Mouse (Mus musculus) spleen, adult 12 weeks (tissue): ENCODE measurements around the gene Ppp2r5e.

Source experiments
- DNase-seq: peaks from one replicate; pipeline ENCODE4 v3.0.0; 2022; ENCODE audit warnings: low spot score

Gene Ppp2r5e

GRCm38 (mm10) chr12:75596154-75597002 is at the start of gene Ppp2r5e:
Gene Ppp2r5e (minus strand): TSS chr12:75596245.
- DNase-seq: peak; percentile 96

DNA sequence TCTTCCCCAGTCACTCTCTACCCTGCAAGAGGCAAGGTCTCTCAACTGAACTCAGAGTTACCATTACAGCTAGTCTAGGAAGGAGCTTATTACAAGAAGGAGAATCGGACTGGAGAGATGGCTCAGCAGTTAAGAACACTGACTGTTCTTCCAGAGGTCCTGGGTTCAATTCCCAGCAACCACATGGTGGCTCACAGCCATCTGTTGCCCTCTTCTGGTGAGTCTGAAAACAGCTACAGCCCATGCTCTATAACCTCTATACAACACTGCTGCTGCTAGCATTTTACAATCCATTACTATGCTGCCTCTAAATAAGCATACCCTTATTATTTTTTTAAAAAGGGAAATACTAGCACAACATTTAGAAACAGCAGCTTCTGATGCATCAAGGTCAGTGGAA is 49.7 kb upstream of the Ppp2r5e start:
- DNase-seq: no peak

- no peak for DNase-seq
Measured at GRCm38 (mm10) chr12:75641726-75642125, 45.7 kb upstream of the Ppp2r5e start.

- DNase-seq: no peak
Measured at GRCm38 (mm10) chr12:75638345-75638744, 42.3 kb upstream of the Ppp2r5e start.

DNA sequence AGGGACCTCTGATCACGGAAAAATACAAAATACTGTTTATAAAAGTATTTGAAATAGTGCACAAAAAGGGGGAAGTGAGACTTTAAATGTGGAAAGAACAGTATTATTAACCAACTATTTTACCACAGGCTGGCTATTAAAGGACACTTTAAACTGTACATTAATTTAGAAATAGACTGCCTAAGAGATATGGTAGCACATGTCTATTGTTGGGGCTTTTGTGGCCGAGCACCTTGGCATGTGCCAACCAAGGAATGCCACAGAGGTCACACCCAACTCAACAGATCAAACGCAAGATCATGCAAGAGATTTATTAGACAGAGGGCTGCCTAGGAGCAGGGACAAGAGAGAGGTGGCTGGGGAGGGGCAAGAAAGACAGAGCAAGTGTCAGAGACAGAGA is 41.1 kb upstream of the Ppp2r5e start:
- no peak for DNase-seq

DNA sequence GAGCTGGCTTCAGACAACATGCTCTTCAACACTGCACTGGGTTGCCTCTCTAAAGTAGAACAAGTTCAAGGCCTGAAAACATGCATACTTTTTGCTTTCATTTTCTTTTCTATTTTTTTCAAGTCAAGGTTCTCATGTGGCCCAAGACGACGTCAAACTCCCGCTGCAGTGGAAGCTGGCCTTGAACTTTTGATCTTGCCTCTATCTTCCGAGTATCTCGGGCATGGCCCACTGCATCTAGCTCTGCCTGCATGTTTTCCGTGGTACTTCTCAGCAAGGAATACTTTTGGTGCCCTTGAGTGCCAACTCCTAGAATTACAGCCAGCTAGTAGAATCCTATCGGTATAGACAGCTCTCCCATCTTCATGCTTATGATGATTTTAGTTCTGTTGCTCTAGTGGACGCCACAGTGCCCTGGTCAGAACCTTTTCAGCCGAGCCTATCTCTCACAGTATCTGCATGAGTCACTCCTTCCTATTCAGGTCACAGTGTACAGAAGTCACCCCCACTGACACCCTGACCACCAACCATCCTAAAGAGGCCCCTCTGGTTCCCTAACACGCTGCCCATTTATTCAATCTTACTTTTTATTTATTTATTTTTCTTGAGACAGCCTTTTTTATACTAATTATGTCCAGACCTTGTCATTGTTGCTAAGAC is 39.9 kb upstream of the Ppp2r5e start:
- no peak for DNase-seq

DNA sequence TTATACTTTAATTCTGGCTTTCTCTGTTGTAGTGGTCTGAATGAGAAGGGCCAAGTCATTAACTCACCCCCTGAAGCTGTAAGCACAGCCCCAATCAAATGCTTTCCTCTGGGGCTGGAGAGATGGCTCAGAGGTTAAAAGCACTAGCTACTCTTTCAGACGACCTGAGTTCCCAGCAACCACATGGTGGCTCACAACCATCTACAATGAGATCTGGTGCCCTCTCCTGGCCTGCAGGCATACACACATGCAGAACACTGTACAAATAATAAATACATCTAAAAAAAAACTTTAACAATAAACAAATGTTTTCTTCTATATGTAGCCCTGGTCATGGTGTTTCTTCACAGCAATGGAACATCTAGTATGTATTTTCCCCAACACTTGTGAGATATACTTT is 33.6 kb upstream of the Ppp2r5e start:
- DNase-seq: no peak

GRCm38 (mm10) chr12:75623292-75623691 is 27.2 kb upstream of the Ppp2r5e start:
- no peak for DNase-seq

- no peak for DNase-seq
Measured at GRCm38 (mm10) chr12:75622835-75623234, 26.8 kb upstream of the Ppp2r5e start.

DNA sequence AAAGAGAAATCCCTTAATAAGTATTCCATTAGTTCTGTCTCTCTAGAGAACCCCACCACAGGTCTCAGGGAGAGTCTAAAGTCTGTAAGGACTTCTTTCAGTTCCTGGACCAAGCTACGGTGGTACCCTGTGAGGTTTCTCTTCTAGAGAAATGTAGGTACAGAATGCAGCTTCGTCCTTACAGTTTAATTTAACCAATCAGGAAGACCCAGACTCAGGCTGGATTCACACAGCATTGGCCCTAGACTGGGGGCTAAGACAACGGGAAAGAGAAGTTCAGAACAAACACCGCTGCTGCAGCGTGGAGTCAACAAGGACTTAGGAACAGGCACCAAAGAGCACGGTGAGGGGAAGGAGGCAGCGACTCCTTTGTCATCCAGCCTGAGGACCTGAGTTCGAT is 20.8 kb upstream of the Ppp2r5e start:
- DNase-seq: no peak

- DNase-seq: no peak
Measured at GRCm38 (mm10) chr12:75616158-75616791, 20.2 kb upstream of the Ppp2r5e start.

GRCm38 (mm10) chr12:75615556-75615955 is 19.5 kb upstream of the Ppp2r5e start:
- no peak for DNase-seq

DNA sequence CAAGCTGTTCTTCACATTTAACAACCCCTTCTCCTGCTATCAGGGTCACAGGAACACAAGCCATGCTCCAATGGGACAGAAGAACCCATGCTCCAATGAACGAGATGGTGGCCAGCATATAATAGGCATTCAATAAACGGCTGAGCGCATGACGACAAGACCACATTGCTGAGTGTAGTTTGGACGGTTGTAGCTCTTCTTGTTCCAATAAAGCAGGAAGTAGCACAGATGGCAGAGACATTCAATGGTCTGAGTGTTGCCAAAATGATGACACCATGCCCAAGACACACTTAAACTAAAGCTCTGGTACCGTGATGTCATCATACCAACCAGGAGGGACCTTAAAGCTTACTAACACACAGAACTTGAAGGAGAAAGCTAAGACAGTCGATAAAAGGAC is 16.7 kb upstream of the Ppp2r5e start:
- no peak for DNase-seq

- DNase-seq: peak; percentile 8
Measured at GRCm38 (mm10) chr12:75599490-75599889, 3.4 kb upstream of the Ppp2r5e start.

DNA sequence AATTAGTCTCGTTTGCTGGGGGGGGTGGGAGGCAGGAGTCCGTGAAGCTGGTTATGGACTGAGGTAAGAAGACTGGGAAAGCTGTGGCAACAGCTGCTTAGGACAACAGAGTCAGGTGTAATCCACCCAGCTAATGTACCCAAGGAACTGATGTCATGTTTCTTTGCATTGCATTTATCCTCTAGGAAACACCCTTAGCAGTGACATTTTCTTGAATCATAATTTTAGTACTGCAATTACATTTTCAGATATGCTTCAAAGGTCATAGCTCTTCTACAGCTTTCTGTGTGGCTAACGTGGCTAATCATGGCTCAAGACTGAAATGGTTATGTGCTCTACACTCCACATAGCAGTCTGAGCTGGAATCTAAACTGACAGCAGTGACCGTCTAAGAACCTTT is 2.9 kb upstream of the Ppp2r5e start:
- DNase-seq: no peak

DNA sequence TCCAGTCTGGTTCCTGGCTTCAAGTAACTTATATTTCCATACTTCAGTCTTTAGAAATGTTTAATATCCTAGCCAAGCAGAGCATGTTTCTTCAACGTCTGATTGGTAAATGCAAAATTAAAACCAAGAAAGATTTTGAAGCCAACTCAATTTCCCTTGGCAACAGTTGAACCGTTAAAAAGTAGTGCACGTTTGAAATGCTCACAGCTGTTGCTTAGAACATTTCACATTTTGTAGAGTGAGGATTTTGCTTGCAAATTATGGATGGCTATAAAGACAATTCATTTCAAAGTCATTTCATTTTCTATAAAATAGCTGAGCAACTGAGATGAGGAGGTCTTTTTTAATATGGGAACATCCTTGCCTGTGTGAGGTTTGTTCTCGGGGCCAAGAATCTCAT is 1.7 kb upstream of the Ppp2r5e start:
- no peak for DNase-seq

- DNase-seq: no peak
Measured at GRCm38 (mm10) chr12:75595291-75596153, 523 bp downstream of the Ppp2r5e start.

DNA sequence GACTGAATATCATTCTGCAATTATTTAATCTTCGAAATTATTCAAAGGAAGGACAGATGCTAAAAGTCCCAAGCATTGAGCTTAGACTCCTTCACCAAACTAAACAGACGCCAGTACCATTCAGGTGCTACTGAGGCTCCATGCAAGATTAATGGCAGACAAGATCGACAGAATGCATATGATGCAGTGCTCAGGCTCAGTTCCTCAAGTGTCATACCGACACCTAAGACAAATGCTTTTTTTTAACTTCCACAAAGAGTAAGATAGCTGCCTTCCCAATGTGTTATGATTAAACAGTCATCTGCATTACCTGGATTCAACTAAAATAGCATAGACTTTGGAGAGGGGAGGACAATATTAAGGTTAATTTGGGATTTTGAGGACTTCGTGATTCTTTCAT is 1.6 kb downstream of the Ppp2r5e start:
- no peak for DNase-seq

GRCm38 (mm10) chr12:75593817-75594216 is 2.2 kb downstream of the Ppp2r5e start:
- DNase-seq: no peak

DNA sequence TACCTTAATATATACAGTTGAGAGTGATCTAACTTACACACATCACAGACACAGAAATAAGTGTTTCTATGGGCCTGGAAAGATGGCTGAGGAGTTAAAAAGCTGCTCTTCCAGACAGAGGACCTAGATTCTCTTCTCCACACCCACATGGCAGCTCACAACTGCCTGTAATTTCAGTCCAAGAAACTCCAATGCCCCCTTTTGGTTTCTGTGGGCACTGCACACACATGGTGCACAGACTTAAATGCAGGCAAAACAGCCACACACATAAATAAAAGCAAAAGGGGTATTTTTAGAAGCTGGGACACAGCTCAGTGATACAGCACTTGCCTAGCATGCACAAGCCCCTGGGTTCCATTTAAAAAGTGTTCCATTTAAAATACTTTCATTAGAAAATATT is 8.5 kb downstream of the Ppp2r5e start:
- DNase-seq: no peak

DNA sequence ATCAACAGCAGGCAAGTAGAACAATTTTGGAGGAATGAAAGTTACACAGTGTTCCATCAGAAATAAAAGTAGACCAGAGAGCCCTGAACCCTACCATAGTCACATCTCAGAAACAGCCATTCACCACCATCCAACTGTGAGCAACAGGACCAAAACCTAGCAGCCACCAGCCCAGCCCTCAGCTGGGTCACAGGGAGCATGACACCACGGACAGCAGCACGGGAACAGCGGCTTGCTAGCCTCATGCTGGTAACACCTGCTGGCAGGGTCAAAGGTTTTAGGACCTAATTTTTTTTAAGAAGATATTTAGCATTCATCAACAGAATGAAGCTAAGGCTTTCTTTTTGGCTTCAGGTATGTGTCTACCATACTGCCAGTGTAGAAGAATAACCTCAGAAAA is 12.3 kb downstream of the Ppp2r5e start:
- DNase-seq: no peak

DNA sequence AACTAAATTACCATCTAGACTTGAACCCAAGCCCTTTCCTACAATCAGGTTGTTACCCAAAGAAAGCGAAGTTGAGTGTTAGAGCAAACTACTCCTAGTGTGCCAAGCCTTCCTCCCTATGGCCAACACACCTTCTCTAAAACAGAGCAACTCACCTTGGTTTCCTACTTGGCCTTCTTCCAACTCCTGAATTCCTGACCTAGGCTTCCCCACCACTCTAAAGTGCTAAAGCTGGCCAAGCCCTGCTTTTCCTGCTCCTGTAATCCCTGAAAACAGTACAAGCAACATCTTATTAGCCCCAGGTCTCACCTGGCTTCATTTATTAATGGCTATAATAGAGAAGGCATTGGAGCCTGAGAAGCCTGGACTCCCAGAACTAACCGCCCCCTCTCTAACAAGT is 17.0 kb downstream of the Ppp2r5e start:
- DNase-seq: no peak
